Mouse (Mus musculus) midbrain, embryonic 12.5 days (tissue): Measurements from ENCODE around the gene H2-D1. TPM values are rescaled to one million over a fixed set of nuclear protein-coding genes. Genes with fewer than 3 reads are reported as not detected.
A peak's percentile ranks its signal among the peaks of the same experiment; 100 is the strongest.

Experiments used
- ATAC-seq: fragments of 200-750 bp; cut with Nextera tagmentation; 2 replicates; pipeline ENCODE4 v1.8.0; 2017; ENCODE audit warnings: low read depth, moderate TSS enrichment, moderate library complexity; ENCODE audit not compliant: low FRiP score
- H3K27ac ChIP-seq: fragments of 300-500 bp; sonication (generic); replicated peaks from 2 replicates; pipeline ENCODE4 v1.5.1; 2016; ENCODE audit warnings: mild to moderate bottlenecking
- H3K27me3 ChIP-seq: fragments of 300-500 bp; sonication (generic); 2 replicates; pipeline ENCODE4 v1.6.1; 2016; ENCODE audit warnings: mild to moderate bottlenecking
- H3K36me3 ChIP-seq: fragments of 300-500 bp; sonication (generic); 2 replicates; pipeline ENCODE4 v1.6.1; 2016
- H3K4me1 ChIP-seq: fragments of 300-500 bp; sonication (generic); 2 replicates; pipeline ENCODE4 v1.6.1; 2016
- H3K4me2 ChIP-seq: fragments of 300-500 bp; sonication (generic); replicated peaks from 2 replicates; pipeline ENCODE4 v1.6.1; 2016; ENCODE audit warnings: mild to moderate bottlenecking, moderate library complexity
- H3K4me3 ChIP-seq: fragments of 300-500 bp; sonication (generic); 2 replicates; pipeline ENCODE4 v1.5.1; 2016; ENCODE audit warnings: mild to moderate bottlenecking
- H3K9ac ChIP-seq: fragments of 300-500 bp; sonication (generic); replicated peaks from 2 replicates; pipeline ENCODE4 v1.6.1; 2016; ENCODE audit warnings: mild to moderate bottlenecking, moderate library complexity
- H3K9me3 ChIP-seq: fragments of 300-500 bp; sonication (generic); 2 replicates; pipeline ENCODE4 v1.6.1; 2016; ENCODE audit warnings: mild to moderate bottlenecking
- WGBS: fragments of 180-500 bp; shearing (Covaris S2); methylation state at CpG from one replicate; pipeline ENCODE4 v1.1.7; 2016; 5-methylcytosine and 5-hydroxymethylcytosine counted together
- polyA plus RNA-seq: library from polyadenylated mRNA; unstranded; fragments of >200 nt; fragmentation: Nextera tagmentation; extraction: Ambion mirVana; gene quantifications from 2 replicates; pipeline ENCODE4 v1.2.1, GENCODE M21; 2016

H2-D1 gene
- polyA plus RNA-seq, 1 experiment from 2014 or later: 47.8 TPM

DNA sequence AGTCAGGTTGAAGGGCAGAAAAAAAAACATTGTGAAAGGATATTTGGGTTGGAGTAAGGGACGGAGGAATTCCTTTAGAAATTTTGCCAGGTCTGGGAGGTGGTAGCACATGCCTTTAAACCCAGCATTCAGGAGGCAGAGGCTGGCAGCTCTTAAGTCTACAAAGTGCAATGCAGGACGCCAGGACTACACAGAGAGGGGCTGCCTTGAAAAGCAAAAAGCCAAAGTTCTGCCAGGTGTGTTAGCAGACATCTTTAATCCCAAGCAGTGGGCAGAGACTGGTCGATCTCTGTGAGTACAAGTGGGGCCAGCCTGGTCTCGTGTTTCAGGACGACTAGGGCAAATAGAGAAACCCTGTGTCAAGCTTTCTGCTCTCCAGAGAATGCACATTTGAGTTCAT is 10.5 kb upstream of the H2-D1 start:
- ATAC-seq: no peak
- no peak overlapping the region for H3K9ac ChIP-seq
- no peak overlapping the region for H3K27ac ChIP-seq
- no peak overlapping the region for H3K4me2 ChIP-seq
- H3K9me3 ChIP-seq: no peaks in the 10 kb centered on the region
- WGBS: 85% methylated on average over 5 of the region's 5 CpGs
- H3K4me1 ChIP-seq: peaks cover 9% of the 10 kb centered on the region
- H3K4me3 ChIP-seq: no peak overlapping the region
- H3K27me3 ChIP-seq: peaks cover 5% of the 10 kb centered on the region; the same call in 1 of the 2 replicates
- peaks cover 75% of the 10 kb centered on the region for H3K36me3 ChIP-seq

DNA sequence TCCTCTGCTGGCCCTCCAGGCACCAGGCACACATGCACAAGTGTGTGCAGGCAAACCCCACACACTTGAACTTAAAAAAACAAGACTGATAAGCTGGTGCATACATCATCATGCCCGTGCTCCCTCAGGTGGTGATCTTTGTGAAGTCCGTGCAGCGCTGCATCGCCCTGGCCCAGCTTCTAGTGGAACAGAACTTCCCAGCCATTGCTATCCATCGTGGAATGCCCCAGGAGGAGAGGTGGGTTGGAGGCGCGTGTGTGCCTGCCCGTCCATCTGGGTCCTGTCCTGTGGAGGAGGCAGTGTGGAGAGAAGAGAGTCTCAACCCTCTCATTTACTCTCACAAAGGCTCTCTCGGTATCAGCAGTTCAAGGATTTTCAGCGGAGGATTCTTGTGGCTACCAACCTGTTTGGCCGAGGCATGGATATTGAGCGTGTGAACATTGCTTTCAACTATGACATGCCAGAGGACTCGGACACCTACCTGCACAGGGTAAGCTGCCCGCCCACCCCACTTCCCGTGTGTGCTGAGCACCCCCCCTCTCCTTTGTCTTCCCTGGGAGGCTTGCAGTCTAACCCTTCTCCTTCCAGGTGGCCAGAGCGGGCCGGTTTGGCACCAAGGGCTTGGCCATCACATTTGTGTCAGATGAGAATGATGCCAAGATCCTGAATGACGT is 9.8 kb upstream of the H2-D1 start:
- peaks cover 11% of the 10 kb centered on the region; the same call in 1 of the 2 replicates for H3K27me3 ChIP-seq
- WGBS: 88% methylated on average over 18 of the region's 18 CpGs
- peaks cover 67% of the 10 kb centered on the region for H3K36me3 ChIP-seq

DNA sequence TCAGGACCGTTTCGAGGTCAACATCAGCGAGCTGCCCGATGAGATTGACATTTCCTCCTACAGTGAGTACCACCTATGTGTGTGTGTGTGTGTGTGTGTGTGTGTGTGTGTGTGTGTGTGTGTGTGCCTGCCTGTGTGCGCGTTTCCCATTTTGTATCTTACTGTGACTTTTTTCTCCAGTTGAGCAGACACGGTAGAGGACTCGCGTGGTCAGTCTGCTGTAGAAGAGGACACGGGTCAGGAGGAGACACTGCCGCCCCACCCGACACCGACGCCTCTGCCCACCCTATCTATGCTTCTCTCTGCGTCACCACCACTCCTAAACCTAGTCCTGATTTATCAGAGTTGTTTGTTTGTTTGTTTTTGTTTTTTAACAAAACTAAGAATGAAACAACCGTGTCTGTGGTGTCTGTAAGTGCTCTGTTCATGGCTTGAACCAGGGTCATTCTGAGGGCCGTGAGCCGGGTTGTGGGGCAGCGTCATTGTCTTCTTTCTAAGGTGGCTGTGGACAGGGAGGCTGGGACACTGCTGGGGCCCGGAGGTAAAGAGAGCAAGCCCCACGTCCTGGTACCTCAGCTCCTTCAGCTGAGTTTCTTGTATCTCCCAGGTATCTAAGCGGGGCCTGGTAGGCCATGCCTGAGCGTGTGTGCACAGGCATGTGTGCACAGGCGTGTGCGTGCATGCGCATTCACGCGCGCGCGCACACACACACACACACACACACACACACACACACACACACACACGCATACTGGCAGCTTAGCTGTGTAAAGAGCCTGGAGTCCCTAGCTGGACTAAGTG is 9.0 kb upstream of the H2-D1 start:
- 91% methylated on average over 32 of the region's 32 CpGs for WGBS

More for the DNA sequence above, 9.8 kb upstream of the H2-D1 start:
- Histone ChIP-seq H3K9ac (no peak overlapping the region), H3K4me3 (no peak overlapping the region), H3K9me3 (no peaks in the 10 kb centered on the region), H3K4me1 (peaks cover 2% of the 10 kb centered on the region), H3K27ac (no peak overlapping the region), H3K4me2 (no peak overlapping the region)
- no peak for ATAC-seq

DNA sequence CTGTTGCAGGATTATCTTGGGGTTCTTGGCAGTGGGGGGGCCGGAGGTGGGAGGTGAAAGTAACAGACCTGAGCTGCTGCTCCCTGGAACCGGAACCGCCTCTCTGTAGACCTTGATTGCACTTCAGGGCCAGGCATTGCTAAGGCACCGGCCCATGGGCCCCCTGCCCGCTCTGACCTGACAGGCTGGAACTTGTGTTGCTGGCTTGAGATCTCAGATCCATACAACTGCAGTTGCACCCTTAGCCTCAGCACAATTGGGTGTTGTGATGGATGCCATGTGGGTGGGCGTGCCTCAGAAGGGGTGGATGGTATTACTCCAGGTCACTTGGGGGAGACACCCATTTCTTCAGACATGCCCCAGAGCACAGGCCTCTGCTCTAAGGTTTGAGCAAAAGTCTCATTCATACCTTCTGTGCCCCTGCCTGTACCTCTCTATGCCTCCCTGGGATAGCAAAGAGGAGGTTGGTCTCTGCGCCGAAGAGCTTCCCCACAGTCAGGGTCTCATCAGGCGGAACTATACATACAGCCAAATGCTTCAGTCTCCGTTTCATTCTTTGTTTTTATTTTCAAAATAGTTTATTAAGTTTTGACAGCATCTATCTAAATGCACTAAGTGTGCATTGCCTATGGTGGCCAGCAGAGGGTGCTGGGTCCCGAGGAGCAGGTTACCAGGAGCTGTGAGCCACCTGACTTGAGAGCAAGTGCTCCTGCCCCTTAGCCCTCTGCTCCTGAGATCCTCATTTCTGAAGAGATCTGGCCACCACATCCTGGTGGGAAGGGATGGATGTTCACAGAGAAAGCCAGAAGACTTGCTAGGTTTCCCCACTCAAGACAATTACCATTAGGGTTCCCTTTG is 8.1 kb upstream of the H2-D1 start:
- H3K27ac ChIP-seq: 0 out of 2 replicates have a peak overlapping the region, but pooled peaks have one; percentile 35
- no peak overlapping the region for H3K4me2 ChIP-seq
- WGBS: 62% methylated on average over 11 of the region's 11 CpGs
- H3K36me3 ChIP-seq: peaks cover 50% of the 10 kb centered on the region
- H3K4me1 ChIP-seq: peaks cover 4% of the 10 kb centered on the region
- H3K9ac ChIP-seq: no peak overlapping the region
- H3K27me3 ChIP-seq: peaks cover 12% of the 10 kb centered on the region; the same call in 1 of the 2 replicates
- ATAC-seq: 0 out of 2 replicates have a peak, but pooled peaks have one; percentile 44
- no peaks in the 10 kb centered on the region for H3K9me3 ChIP-seq
- H3K4me3 ChIP-seq: no peak overlapping the region

More for the DNA sequence above, 9.0 kb upstream of the H2-D1 start:
- no peak overlapping the region for H3K9ac ChIP-seq
- H3K4me2 ChIP-seq: no peak overlapping the region
- H3K36me3 ChIP-seq: peaks cover 60% of the 10 kb centered on the region
- no peak for ATAC-seq
- H3K4me1 ChIP-seq: peaks cover 4% of the 10 kb centered on the region
- no peak overlapping the region for H3K4me3 ChIP-seq
- H3K27ac ChIP-seq: no peak overlapping the region
- no peaks in the 10 kb centered on the region for H3K9me3 ChIP-seq
- H3K27me3 ChIP-seq: peaks cover 12% of the 10 kb centered on the region; the same call in 1 of the 2 replicates

DNA sequence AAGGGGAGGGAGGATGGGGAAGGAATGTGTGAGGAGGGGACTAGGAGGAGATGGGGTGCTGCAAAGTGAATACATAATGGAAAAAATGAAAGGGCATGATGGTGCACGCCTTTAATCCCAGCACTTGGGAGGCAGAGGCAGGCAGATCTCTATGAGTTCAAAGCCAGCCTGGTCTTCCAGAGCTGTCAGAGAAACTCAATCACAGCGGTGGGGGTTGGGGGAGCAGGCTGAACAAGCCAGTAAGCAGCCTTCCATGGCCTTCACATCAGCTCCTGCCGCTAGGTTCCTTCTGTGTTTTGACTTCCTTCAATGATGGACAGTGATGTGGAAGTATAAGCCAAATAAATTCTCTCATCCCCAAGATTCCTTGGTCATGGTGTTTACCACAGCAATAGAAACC is 7.2 kb upstream of the H2-D1 start:
- peaks cover 4% of the 10 kb centered on the region for H3K4me1 ChIP-seq
- peaks cover 42% of the 10 kb centered on the region for H3K36me3 ChIP-seq
- no peak overlapping the region for H3K27ac ChIP-seq
- peaks cover 13% of the 10 kb centered on the region; the same call in 1 of the 2 replicates for H3K27me3 ChIP-seq
- no peak for ATAC-seq
- H3K4me2 ChIP-seq: no peak overlapping the region
- 73% methylated on average over 3 of the region's 3 CpGs for WGBS
- no peaks in the 10 kb centered on the region for H3K9me3 ChIP-seq
- no peak overlapping the region for H3K4me3 ChIP-seq
- H3K9ac ChIP-seq: no peak overlapping the region

DNA sequence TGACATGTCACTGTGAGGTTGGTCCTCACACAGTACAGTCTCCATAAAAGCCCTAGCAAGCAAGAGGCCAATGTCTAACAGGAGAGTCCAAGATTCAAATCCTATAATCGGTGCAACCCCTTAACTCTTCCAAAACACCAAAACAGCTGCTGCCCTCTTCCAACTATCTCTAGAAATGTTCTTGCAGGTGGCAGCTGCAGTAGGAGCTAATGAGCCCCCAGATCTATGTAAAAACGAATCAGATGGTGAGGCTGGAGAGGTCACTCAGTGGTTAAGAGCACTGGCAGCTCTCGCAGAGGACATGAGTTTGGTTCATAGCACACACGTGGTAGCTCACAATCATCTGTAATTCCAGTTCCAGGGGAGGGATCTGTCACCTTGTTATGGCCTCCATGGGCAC is 6.8 kb upstream of the H2-D1 start:
- peaks cover 38% of the 10 kb centered on the region for H3K36me3 ChIP-seq
- WGBS: 66% methylated on average over 4 of the region's 4 CpGs
- no peak overlapping the region for H3K27ac ChIP-seq
- H3K4me3 ChIP-seq: no peak overlapping the region
- no peaks in the 10 kb centered on the region for H3K9me3 ChIP-seq
- no peak overlapping the region for H3K4me2 ChIP-seq
- no peak overlapping the region for H3K9ac ChIP-seq
- peaks cover 4% of the 10 kb centered on the region for H3K4me1 ChIP-seq
- peaks cover 17% of the 10 kb centered on the region; the same call in 1 of the 2 replicates for H3K27me3 ChIP-seq
- no peak for ATAC-seq

DNA sequence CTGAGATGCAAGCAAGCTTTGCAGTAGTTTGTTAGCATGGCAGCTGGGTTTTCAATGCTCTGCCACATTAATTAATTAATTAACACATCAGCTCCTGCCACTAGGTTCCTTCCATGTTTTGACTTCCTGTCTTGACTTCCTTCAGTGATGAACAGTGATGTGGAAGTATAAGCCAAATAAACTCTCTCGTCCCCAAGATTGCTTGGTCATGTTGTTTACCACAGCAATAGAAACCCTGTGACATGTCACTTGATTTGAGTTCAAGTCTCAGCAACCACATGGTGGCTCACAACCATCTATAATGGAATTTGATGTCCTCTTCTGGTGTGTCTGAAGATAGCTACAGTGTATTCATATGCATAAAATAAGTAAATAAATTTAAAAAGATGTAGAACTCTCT is 5.2 kb upstream of the H2-D1 start:
- Histone ChIP-seq H3K4me2 (no peak overlapping the region), H3K4me3 (no peak overlapping the region), H3K9ac (no peak overlapping the region), H3K36me3 (peaks cover 22% of the 10 kb centered on the region), H3K27ac (no peak overlapping the region), H3K27me3 (peaks cover 30% of the 10 kb centered on the region), H3K9me3 (no peaks in the 10 kb centered on the region), H3K4me1 (peaks cover 4% of the 10 kb centered on the region)
- no peak for ATAC-seq
- 82% methylated on average over 1 of the region's 1 CpGs for WGBS

DNA sequence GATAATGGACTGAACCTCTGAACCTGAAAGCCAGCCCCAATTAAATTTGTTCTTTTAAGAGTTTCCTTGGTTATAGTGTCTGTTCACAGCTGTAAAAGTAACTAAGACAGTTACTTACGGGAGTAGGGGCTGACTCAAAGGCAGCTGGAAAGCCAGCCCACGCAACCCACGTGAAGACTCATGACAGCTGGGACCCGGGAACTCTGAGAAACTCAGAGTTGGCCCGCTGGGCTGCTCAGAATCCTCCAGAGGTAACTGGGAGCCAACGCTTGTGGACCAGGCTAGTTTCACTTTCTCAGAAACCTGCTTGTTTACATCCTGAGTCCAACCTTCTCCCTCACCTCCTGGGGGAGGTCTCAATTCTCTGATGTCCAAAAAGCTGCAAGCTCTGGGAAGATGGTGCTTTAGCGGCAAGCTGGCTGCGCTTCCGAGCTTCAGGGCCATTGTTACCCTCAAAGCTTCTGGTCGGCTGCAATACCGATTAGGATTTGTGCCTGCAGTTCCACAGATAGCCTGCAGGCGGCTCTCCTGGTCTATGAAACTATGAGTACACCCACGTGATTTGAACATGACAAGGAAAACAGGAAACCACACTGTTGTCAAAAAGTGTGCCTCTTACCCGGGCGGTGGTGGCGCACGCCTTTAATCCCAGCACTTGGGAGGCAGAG is 4.6 kb upstream of the H2-D1 start:
- Histone ChIP-seq H3K9me3 (no peaks in the 10 kb centered on the region), H3K36me3 (peaks cover 17% of the 10 kb centered on the region), H3K4me3 (peak overlapping the region; percentile 12; the same call in 1 of the 2 replicates), H3K27me3 (peaks cover 34% of the 10 kb centered on the region), H3K4me2 (peak overlapping the region; percentile 35), H3K4me1 (peaks cover 4% of the 10 kb centered on the region), H3K27ac (no peak overlapping the region), H3K9ac (no peak overlapping the region; the same call in 1 of the 2 replicates)
- WGBS: 18% methylated on average over 17 of the region's 17 CpGs
- no peak for ATAC-seq

DNA sequence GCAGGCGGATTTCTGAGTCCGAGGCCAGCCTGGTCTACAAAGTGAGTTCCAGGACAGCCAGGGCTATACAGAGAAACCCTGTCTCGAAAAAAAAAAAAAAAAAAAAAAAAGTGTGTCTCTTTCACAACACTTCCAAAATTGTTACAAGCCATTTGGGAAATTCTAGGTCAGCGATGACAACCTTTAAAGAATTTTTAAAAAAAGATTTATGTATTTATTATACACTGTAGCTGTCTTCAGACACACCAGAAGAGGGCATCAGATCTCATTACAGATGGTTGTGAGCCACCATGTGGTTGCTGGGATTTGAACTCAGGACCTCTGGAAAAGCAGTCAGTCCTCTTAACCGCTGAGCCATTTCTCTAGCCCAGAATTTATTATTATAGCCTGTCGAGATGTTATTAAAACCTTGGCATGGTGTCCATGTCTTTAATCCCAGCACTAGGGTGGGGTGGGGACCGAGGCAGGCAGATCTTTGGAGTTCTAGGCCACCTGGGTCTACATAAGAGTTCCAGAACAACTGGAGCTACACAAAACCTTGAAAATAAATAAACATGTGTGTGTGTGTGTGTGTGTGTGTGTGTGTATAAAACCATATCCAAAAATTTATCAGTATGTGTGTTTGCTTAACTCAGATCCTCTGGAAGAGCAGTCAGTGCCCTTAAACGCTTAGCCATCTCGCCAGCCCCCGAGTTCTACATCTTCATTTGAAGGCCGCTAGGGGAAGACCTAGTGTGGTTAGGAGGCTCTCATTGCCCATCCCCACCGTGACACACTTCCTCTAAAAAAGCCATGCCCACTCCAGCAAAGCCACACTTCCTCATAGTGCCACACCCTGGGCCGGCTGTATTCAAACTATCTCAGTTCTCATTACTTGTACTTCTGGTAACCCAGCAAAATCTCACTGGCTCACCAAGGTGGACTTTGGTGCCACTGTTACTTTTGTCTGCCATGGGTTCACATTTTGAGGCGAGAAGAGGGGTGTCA is 3.7 kb upstream of the H2-D1 start:
- Histone ChIP-seq H3K27ac (no peak overlapping the region), H3K36me3 (peaks cover 8% of the 10 kb centered on the region), H3K4me1 (peaks cover 7% of the 10 kb centered on the region), H3K27me3 (peaks cover 39% of the 10 kb centered on the region), H3K4me2 (no peak overlapping the region), H3K4me3 (no peak overlapping the region), H3K9ac (no peak overlapping the region), H3K9me3 (no peaks in the 10 kb centered on the region)
- ATAC-seq: no peak
- 70% methylated on average over 13 of the region's 14 CpGs for WGBS

DNA sequence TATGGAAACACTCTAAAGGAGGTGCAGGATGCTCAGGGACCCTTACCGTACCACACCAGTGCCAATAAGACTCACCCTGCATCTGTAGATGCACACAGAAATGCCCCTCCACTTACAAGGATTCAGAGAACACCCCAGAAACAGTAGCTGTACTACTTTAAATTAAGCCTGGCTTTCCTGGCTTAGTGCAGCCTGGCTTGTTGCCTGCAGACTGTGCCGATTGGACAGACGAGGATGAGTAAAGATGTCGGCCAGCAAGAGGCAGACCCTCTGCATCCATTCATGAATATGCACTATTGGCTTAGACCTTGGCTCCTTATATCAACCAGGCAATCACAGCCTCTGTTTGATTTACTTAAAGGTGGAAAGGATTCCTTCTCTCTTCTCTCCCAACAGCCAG is 2.9 kb upstream of the H2-D1 start:
- Histone ChIP-seq H3K4me2 (no peak overlapping the region), H3K27ac (no peak overlapping the region), H3K36me3 (0 out of 2 replicates have a peak, but pooled peaks cover under 1% of the 10 kb centered on the region), H3K9ac (no peak overlapping the region), H3K4me3 (no peak overlapping the region), H3K27me3 (peaks cover 47% of the 10 kb centered on the region), H3K4me1 (peaks cover 7% of the 10 kb centered on the region), H3K9me3 (no peaks in the 10 kb centered on the region)
- no peak for ATAC-seq
- WGBS: 77% methylated on average over 4 of the region's 4 CpGs
